Mouse (Mus musculus) regulatory T cell (primary cell): ENCODE results near the gene Pcp4.

ENCODE experiments used
- in situ Hi-C: fragments of 300-600 bp; cut with MboI, MseI; formaldehyde crosslinking; loops from one replicate; pipeline ENCODE4 v1.15.1; 2025; ENCODE audit warnings: high pct_unique_total_duplicates

Gene Pcp4

GRCm38 (mm10) chr16:96487007-96487684 is 19.7 kb downstream of the Pcp4 start:
- in situ Hi-C loops, result no loop called here

GRCm38 (mm10) chr16:96488038-96488437 is 20.6 kb downstream of the Pcp4 start:
- in situ Hi-C loops, result no loop called here

- in situ Hi-C loops, result no loop called here
These were observed 24.1 kb downstream of the Pcp4 start for GRCm38 (mm10) chr16:96491530-96491929.

GRCm38 (mm10) chr16:96494079-96494478 is 26.7 kb downstream of the Pcp4 start:
- in situ Hi-C loops, result no loop called here

- in situ Hi-C loops, result no loop called here
These were observed 31.5 kb downstream of the Pcp4 start for GRCm38 (mm10) chr16:96498951-96499350.

- in situ Hi-C loops, result no loop called here
These were observed 33.8 kb downstream of the Pcp4 start for GRCm38 (mm10) chr16:96501241-96501640.

GRCm38 (mm10) chr16:96502586-96502985 is 35.2 kb downstream of the Pcp4 start:
- in situ Hi-C loops, result no loop called here

- in situ Hi-C loops, result no loop called here
These were observed 47.1 kb downstream of the Pcp4 start for GRCm38 (mm10) chr16:96514466-96514865.

- in situ Hi-C loops, result no loop called here
These were observed 60.1 kb downstream of the Pcp4 start for GRCm38 (mm10) chr16:96527476-96527875.

- in situ Hi-C loops, result no loop called here
These were observed 61.1 kb downstream of the Pcp4 start for GRCm38 (mm10) chr16:96528471-96528870.

- in situ Hi-C loops, result no loop called here
These were observed 62.6 kb downstream of the Pcp4 start for GRCm38 (mm10) chr16:96529896-96530568.

- in situ Hi-C loops, result no loop called here
These were observed 63.1 kb downstream of the Pcp4 start for GRCm38 (mm10) chr16:96530569-96530898.

GRCm38 (mm10) chr16:96531029-96531428 is 63.6 kb downstream of the Pcp4 start:
- in situ Hi-C loops, result no loop called here

GRCm38 (mm10) chr16:96533710-96534109 is 66.3 kb downstream of the Pcp4 start:
- in situ Hi-C loops, result no loop called here

- in situ Hi-C loops, result no loop called here
These were observed 67.9 kb downstream of the Pcp4 start for GRCm38 (mm10) chr16:96535271-96535670.

GRCm38 (mm10) chr16:96536426-96536825 is 69.0 kb downstream of the Pcp4 start:
- in situ Hi-C loops, result no loop called here

- in situ Hi-C loops, result no loop called here
These were observed 71.7 kb downstream of the Pcp4 start for GRCm38 (mm10) chr16:96539091-96539490.

GRCm38 (mm10) chr16:96541056-96541455 is 73.7 kb downstream of the Pcp4 start:
- in situ Hi-C loops, result no loop called here

- in situ Hi-C loops, result no loop called here
These were observed 85.3 kb downstream of the Pcp4 start for GRCm38 (mm10) chr16:96552680-96553079.

- in situ Hi-C loops, result no loop called here
These were observed 88.0 kb downstream of the Pcp4 start for GRCm38 (mm10) chr16:96555412-96555811.

- in situ Hi-C loops, result no loop called here
These were observed 89.2 kb downstream of the Pcp4 start for GRCm38 (mm10) chr16:96556621-96557020.

GRCm38 (mm10) chr16:96558341-96558740 is 90.9 kb downstream of the Pcp4 start:
- in situ Hi-C loops, result no loop called here

- in situ Hi-C loops, result no loop called here
These were observed 92.4 kb downstream of the Pcp4 start for GRCm38 (mm10) chr16:96559796-96560195.
